Mouse (Mus musculus): ENCODE measurements around the gene Ms4a8a. TPM values are rescaled to one million over a fixed set of nuclear protein-coding genes. Genes with fewer than 3 reads are reported as not detected.
"Not testable (repeated sequence)": the region's sequence is repeated elsewhere in the genome, so short reads cannot be mapped to it uniquely, and the experiment has no call there.

Gene Ms4a8a
- polyA plus RNA-seq, 1 experiment: 0.17 TPM

DNA sequence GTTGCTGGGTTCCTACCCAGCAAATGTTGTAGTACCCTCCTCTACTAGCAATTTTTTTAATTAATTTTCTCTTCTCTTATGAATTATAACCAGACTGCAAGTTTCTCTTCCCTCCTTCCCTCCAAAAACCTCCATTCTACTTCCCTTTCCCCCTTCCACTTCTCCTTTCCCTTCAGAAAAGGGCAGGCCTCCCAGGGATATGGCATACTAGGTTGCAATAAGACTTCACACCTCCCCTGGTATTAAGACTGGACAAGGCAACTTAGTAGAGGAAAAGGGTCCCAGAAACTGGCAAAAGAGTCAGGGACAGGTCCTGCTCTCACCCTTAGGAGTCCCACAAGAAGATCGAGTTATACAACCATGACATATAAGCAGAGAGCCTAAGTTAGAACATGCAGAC lies 20.0 kb downstream of the Ms4a8a start:
- no peaks in the 10 kb centered on the region for H3K79me2 ChIP-seq (ENCODE audit: control insufficient read depth, insufficient read depth)
- H3K36me3 ChIP-seq (ENCODE audit: control insufficient read depth, insufficient read depth): no peaks in the 10 kb centered on the region
- no peak overlapping the region for H3ac ChIP-seq (ENCODE audit: control insufficient read depth, insufficient read length)
- H3K27me3 ChIP-seq (ENCODE audit: control insufficient read depth, insufficient read depth, insufficient read length): no peaks in the 10 kb centered on the region
- no peak overlapping the region for H3K4me2 ChIP-seq (ENCODE audit: low read depth)
- no peak overlapping the region for H3K4me3 ChIP-seq
- TF ChIP-seq MYOD1 (IDR thresholded peaks at IDR 0.05; ENCODE audit: control insufficient read depth in 1 of 3, insufficient read length in 2 of 3, low read depth in 2 of 3): no peak
- no peak for TF ChIP-seq USF1 (IDR thresholded peaks at IDR 0.05; ENCODE audit: low read depth)
- TF ChIP-seq TCF12 (IDR thresholded peaks at IDR 0.05; ENCODE audit: insufficient read depth, poor library complexity, severe bottlenecking): no peak
- no peak for TF ChIP-seq MAX (IDR thresholded peaks at IDR 0.05; ENCODE audit: low read depth)
- no peak for TF ChIP-seq POLR2AphosphoS2 (IDR thresholded peaks at IDR 0.05; ENCODE audit: insufficient read length, low read depth)
- no peak for TF ChIP-seq SRF (IDR thresholded peaks at IDR 0.05; ENCODE audit: control insufficient read depth, insufficient read length, low read depth)
- TF ChIP-seq POLR2A (IDR thresholded peaks at IDR 0.05; ENCODE audit: insufficient read length, low read depth): no peak
- TF ChIP-seq MYOG (IDR thresholded peaks at IDR 0.05; ENCODE audit: control insufficient read depth in 1 of 3, insufficient read depth in 1 of 3, insufficient read length in 2 of 3, low read depth in 2 of 3): no peak
- no peak for TF ChIP-seq CEBPB (IDR thresholded peaks at IDR 0.05; ENCODE audit: insufficient read depth, poor library complexity, severe bottlenecking)
- no peak for TF ChIP-seq TCF3 (IDR thresholded peaks at IDR 0.05; ENCODE audit: insufficient read length, low read depth)
- TF ChIP-seq REST (IDR thresholded peaks at IDR 0.05; ENCODE audit: insufficient read depth, insufficient read length): no peak
- TF ChIP-seq E2F4 (IDR thresholded peaks at IDR 0.05; ENCODE audit: insufficient read depth): no peak

DNA sequence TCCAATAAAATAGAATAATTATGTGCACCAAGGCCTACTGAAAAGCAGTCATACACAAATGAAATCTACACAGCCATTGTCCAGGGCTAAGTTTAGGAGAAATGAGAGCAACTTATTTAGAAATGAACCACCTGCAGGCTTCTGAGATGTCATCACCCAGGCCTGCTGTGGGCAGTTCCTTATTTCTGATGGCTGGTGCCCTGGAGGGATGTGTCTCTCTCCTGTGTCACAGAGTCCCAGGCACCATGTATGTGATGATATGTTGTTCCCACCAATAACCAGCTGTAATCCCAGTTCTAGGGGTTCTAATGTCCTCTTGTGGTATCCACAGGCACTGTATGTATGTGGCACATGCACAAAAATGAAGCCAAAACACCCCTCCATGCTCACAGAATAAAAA lies 20.9 kb downstream of the Ms4a8a start:
- Histone ChIP-seq H3K79me2 (ENCODE audit: control insufficient read depth, insufficient read depth) (no peaks in the 10 kb centered on the region), H3K4me2 (ENCODE audit: low read depth) (no peak overlapping the region), H3K27me3 (ENCODE audit: control insufficient read depth, insufficient read depth, insufficient read length) (no peaks in the 10 kb centered on the region), H3ac (ENCODE audit: control insufficient read depth, insufficient read length) (no peak overlapping the region), H3K4me3 (no peak overlapping the region), H3K36me3 (ENCODE audit: control insufficient read depth, insufficient read depth) (no peaks in the 10 kb centered on the region)
- TF ChIP-seq TCF12 (IDR thresholded peaks at IDR 0.05; ENCODE audit: insufficient read depth, poor library complexity, severe bottlenecking): no peak
- no peak for TF ChIP-seq TCF3 (IDR thresholded peaks at IDR 0.05; ENCODE audit: insufficient read length, low read depth)
- TF ChIP-seq REST (IDR thresholded peaks at IDR 0.05; ENCODE audit: insufficient read depth, insufficient read length): no peak
- TF ChIP-seq POLR2AphosphoS2 (IDR thresholded peaks at IDR 0.05; ENCODE audit: insufficient read length, low read depth): no peak
- TF ChIP-seq MAX (IDR thresholded peaks at IDR 0.05; ENCODE audit: low read depth): no peak
- no peak for TF ChIP-seq MYOD1 (IDR thresholded peaks at IDR 0.05; ENCODE audit: control insufficient read depth in 1 of 3, insufficient read length in 2 of 3, low read depth in 2 of 3)

DNA sequence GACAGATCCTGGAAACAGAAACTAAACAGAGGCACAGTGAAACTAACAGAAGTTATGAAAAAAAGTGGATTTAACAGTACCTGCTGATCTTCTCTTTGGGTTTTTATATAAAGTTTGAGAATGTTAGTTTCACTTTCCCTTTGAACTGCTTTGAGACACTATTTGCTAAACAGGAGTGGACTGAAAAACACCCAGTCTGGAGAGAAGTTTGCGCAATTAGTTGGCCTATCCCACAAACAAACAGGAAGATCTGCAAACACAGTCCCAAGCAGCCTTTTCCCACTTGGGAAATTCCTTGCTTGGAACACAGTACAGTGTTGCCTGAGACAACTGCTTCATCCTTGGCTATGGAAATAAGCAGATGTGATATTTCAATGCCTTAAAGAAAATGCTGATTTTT lies 25.2 kb downstream of the Ms4a8a start:
- H3K27me3 ChIP-seq (ENCODE audit: control insufficient read depth, insufficient read depth, insufficient read length); H3K4me3 ChIP-seq; H3ac ChIP-seq (ENCODE audit: control insufficient read depth, insufficient read length); H3K79me2 ChIP-seq (ENCODE audit: control insufficient read depth, insufficient read depth); H3K36me3 ChIP-seq (ENCODE audit: control insufficient read depth, insufficient read depth): not testable (repeated sequence)
- H3K4me2 ChIP-seq (ENCODE audit: low read depth): peak overlapping the region; percentile 50
- TF ChIP-seq CEBPB (IDR thresholded peaks at IDR 0.05; ENCODE audit: insufficient read depth, poor library complexity, severe bottlenecking): peak; percentile 56

GRCm38 (mm10) chr19:11053277-11053676 lies 27.6 kb downstream of the Ms4a8a start:
- TF ChIP-seq SRF (IDR thresholded peaks at IDR 0.05; ENCODE audit: control insufficient read depth, insufficient read length, low read depth) (no peak), TCF3 (IDR thresholded peaks at IDR 0.05; ENCODE audit: insufficient read length, low read depth) (no peak), TCF12 (IDR thresholded peaks at IDR 0.05; ENCODE audit: insufficient read depth, poor library complexity, severe bottlenecking) (no peak), MAX (IDR thresholded peaks at IDR 0.05; ENCODE audit: low read depth) (no peak), USF1 (IDR thresholded peaks at IDR 0.05; ENCODE audit: low read depth) (no peak), E2F4 (IDR thresholded peaks at IDR 0.05; ENCODE audit: insufficient read depth) (no peak), POLR2AphosphoS2 (IDR thresholded peaks at IDR 0.05; ENCODE audit: insufficient read length, low read depth) (no peak), POLR2A (IDR thresholded peaks at IDR 0.05; ENCODE audit: insufficient read length, low read depth) (no peak), MYOG (IDR thresholded peaks at IDR 0.05; ENCODE audit: control insufficient read depth in 1 of 3, insufficient read depth in 1 of 3, insufficient read length in 2 of 3, low read depth in 2 of 3) (no peak), CEBPB (IDR thresholded peaks at IDR 0.05; ENCODE audit: insufficient read depth, poor library complexity, severe bottlenecking) (no peak), MYOD1 (IDR thresholded peaks at IDR 0.05; ENCODE audit: control insufficient read depth in 1 of 3, insufficient read length in 2 of 3, low read depth in 2 of 3) (no peak), REST (IDR thresholded peaks at IDR 0.05; ENCODE audit: insufficient read depth, insufficient read length) (no peak)
- Histone ChIP-seq H3K27me3 (ENCODE audit: control insufficient read depth, insufficient read depth, insufficient read length) (no peaks in the 10 kb centered on the region), H3ac (ENCODE audit: control insufficient read depth, insufficient read length) (no peak overlapping the region), H3K79me2 (ENCODE audit: control insufficient read depth, insufficient read depth) (no peaks in the 10 kb centered on the region), H3K4me3 (no peak overlapping the region), H3K4me2 (ENCODE audit: low read depth) (no peak overlapping the region), H3K36me3 (ENCODE audit: control insufficient read depth, insufficient read depth) (no peaks in the 10 kb centered on the region)

- H3ac ChIP-seq (ENCODE audit: control insufficient read depth, insufficient read length): no peak overlapping the region
- H3K4me3 ChIP-seq: no peak overlapping the region
- no peak overlapping the region for H3K4me2 ChIP-seq (ENCODE audit: low read depth)
- H3K27me3 ChIP-seq (ENCODE audit: control insufficient read depth, insufficient read depth, insufficient read length): no peaks in the 10 kb centered on the region
- no peaks in the 10 kb centered on the region for H3K79me2 ChIP-seq (ENCODE audit: control insufficient read depth, insufficient read depth)
- H3K36me3 ChIP-seq (ENCODE audit: control insufficient read depth, insufficient read depth): no peaks in the 10 kb centered on the region
- TF ChIP-seq REST (IDR thresholded peaks at IDR 0.05; ENCODE audit: insufficient read depth, insufficient read length) (no peak), TCF3 (IDR thresholded peaks at IDR 0.05; ENCODE audit: insufficient read length, low read depth) (no peak), POLR2AphosphoS2 (IDR thresholded peaks at IDR 0.05; ENCODE audit: insufficient read length, low read depth) (no peak), MYOG (IDR thresholded peaks at IDR 0.05; ENCODE audit: control insufficient read depth in 1 of 3, insufficient read depth in 1 of 3, insufficient read length in 2 of 3, low read depth in 2 of 3) (no peak), MAX (IDR thresholded peaks at IDR 0.05; ENCODE audit: low read depth) (no peak), MYOD1 (IDR thresholded peaks at IDR 0.05; ENCODE audit: control insufficient read depth in 1 of 3, insufficient read length in 2 of 3, low read depth in 2 of 3) (no peak), CEBPB (IDR thresholded peaks at IDR 0.05; ENCODE audit: insufficient read depth, poor library complexity, severe bottlenecking) (no peak), USF1 (IDR thresholded peaks at IDR 0.05; ENCODE audit: low read depth) (no peak), E2F4 (IDR thresholded peaks at IDR 0.05; ENCODE audit: insufficient read depth) (no peak), TCF12 (IDR thresholded peaks at IDR 0.05; ENCODE audit: insufficient read depth, poor library complexity, severe bottlenecking) (no peak), POLR2A (IDR thresholded peaks at IDR 0.05; ENCODE audit: insufficient read length, low read depth) (no peak), SRF (IDR thresholded peaks at IDR 0.05; ENCODE audit: control insufficient read depth, insufficient read length, low read depth) (no peak)
These were observed 28.0 kb downstream of the Ms4a8a start for GRCm38 (mm10) chr19:11052877-11053276.

All from myocyte (in vitro differentiated cells).